Mouse (Mus musculus): ENCODE results near the gene Nprl2. TPM values are rescaled to one million over a fixed set of nuclear protein-coding genes. Genes with fewer than 3 reads are reported as not detected.

The Nprl2 gene
- 74.9 and 78.7 TPM in 2 replicates for polyA plus RNA-seq (2015; fragmentation: Nextera tagmentation; extraction: Ambion mirVana)

- Histone ChIP-seq H3K27ac (replicated peaks) (peak within 1 kb of the TSS; percentile 66), H3K4me3 (peak within 1 kb of the TSS; percentile 89), H3K27me3 (no peaks in the 10 kb centered on the region), H3K9ac (replicated peaks) (peak within 1 kb of the TSS; percentile 65), H3K9me3 (no peaks in the 10 kb centered on the region), H3K36me3 (peaks cover 46% of the 10 kb centered on the region), H3K4me2 (replicated peaks) (peak within 1 kb of the TSS; percentile 77), H3K4me1 (peaks cover 46% of the 10 kb centered on the region)
- peak; percentile 89 for ATAC-seq (replicated peaks)
- under 1% methylated on average over 46 of the region's 46 CpGs for WGBS
Measured at GRCm38 (mm10) chr9:107541474-107542351, at the start of gene Nprl2, which contains the start of gene Cyb561d2. Gene Nprl2 (plus strand): TSS chr9:107542226. Gene Cyb561d2 (minus strand): TSS chr9:107542193.

- Histone ChIP-seq H3K4me1 (no peaks in the 10 kb centered on the region), H3K27ac (replicated peaks) (no peak overlapping the region), H3K4me2 (replicated peaks) (no peak overlapping the region), H3K4me3 (no peak overlapping the region), H3K36me3 (no peaks in the 10 kb centered on the region), H3K9ac (replicated peaks) (no peak overlapping the region), H3K27me3 (no peaks in the 10 kb centered on the region), H3K9me3 (no peaks in the 10 kb centered on the region)
- WGBS, result 64% methylated on average over 1 of the region's 1 CpGs
- no peak for ATAC-seq (replicated peaks)
Measured at GRCm38 (mm10) chr9:107493511-107493910, 48.5 kb upstream of the Nprl2 start.

GRCm38 (mm10) chr9:107494238-107494637, 47.8 kb upstream of the Nprl2 start:
- no peak overlapping the region for H3K27ac ChIP-seq (replicated peaks)
- no peak overlapping the region for H3K4me3 ChIP-seq
- H3K4me1 ChIP-seq, result no peaks in the 10 kb centered on the region
- H3K9me3 ChIP-seq, result no peaks in the 10 kb centered on the region
- no peak; the same call in 1 of the 2 replicates for ATAC-seq (replicated peaks)
- H3K36me3 ChIP-seq, result no peaks in the 10 kb centered on the region
- no peak overlapping the region for H3K9ac ChIP-seq (replicated peaks)
- H3K4me2 ChIP-seq (replicated peaks), result no peak overlapping the region
- WGBS, result 29% methylated on average over 12 of the region's 12 CpGs
- H3K27me3 ChIP-seq, result no peaks in the 10 kb centered on the region

- 92% methylated on average over 3 of the region's 3 CpGs for WGBS
- Histone ChIP-seq H3K27me3 (no peaks in the 10 kb centered on the region), H3K36me3 (no peaks in the 10 kb centered on the region), H3K4me2 (replicated peaks) (no peak overlapping the region), H3K27ac (replicated peaks) (no peak overlapping the region), H3K4me3 (no peak overlapping the region), H3K4me1 (no peaks in the 10 kb centered on the region), H3K9me3 (no peaks in the 10 kb centered on the region), H3K9ac (replicated peaks) (no peak overlapping the region)
- ATAC-seq (replicated peaks), result no peak
Measured at GRCm38 (mm10) chr9:107496359-107496758, 45.7 kb upstream of the Nprl2 start.

- H3K4me3 ChIP-seq, result no peak overlapping the region
- no peak overlapping the region for H3K27ac ChIP-seq (replicated peaks)
- no peak overlapping the region for H3K9ac ChIP-seq (replicated peaks)
- no peaks in the 10 kb centered on the region for H3K9me3 ChIP-seq
- no peak overlapping the region for H3K4me2 ChIP-seq (replicated peaks)
- peaks cover 19% of the 10 kb centered on the region for H3K4me1 ChIP-seq
- ATAC-seq (replicated peaks), result no peak
- 94% methylated on average over 3 of the region's 3 CpGs for WGBS
- H3K27me3 ChIP-seq, result no peaks in the 10 kb centered on the region
- H3K36me3 ChIP-seq, result no peaks in the 10 kb centered on the region
Measured at GRCm38 (mm10) chr9:107500708-107501286, 41.2 kb upstream of the Nprl2 start.

GRCm38 (mm10) chr9:107502131-107502846, 39.7 kb upstream of the Nprl2 start:
- Histone ChIP-seq H3K9me3 (no peaks in the 10 kb centered on the region), H3K27me3 (no peaks in the 10 kb centered on the region), H3K27ac (replicated peaks) (no peak overlapping the region), H3K36me3 (no peaks in the 10 kb centered on the region), H3K4me1 (peaks cover 34% of the 10 kb centered on the region), H3K4me2 (replicated peaks) (no peak overlapping the region), H3K4me3 (no peak overlapping the region), H3K9ac (replicated peaks) (no peak overlapping the region)
- 79% methylated on average over 12 of the region's 12 CpGs for WGBS
- ATAC-seq (replicated peaks), result no peak

- WGBS, result 41% methylated on average over 19 of the region's 19 CpGs
- H3K9ac ChIP-seq (replicated peaks), result no peak overlapping the region
- H3K9me3 ChIP-seq, result no peaks in the 10 kb centered on the region
- H3K4me3 ChIP-seq, result no peak overlapping the region
- peaks cover 51% of the 10 kb centered on the region for H3K4me1 ChIP-seq
- no peaks in the 10 kb centered on the region for H3K36me3 ChIP-seq
- peak; percentile 21; the same call in 1 of the 2 replicates for ATAC-seq (replicated peaks)
- H3K27ac ChIP-seq (replicated peaks), result peak overlapping the region; percentile 67
- H3K4me2 ChIP-seq (replicated peaks), result no peak overlapping the region
- H3K27me3 ChIP-seq, result no peaks in the 10 kb centered on the region
Measured at GRCm38 (mm10) chr9:107504662-107505537, 37.1 kb upstream of the Nprl2 start.

DNA sequence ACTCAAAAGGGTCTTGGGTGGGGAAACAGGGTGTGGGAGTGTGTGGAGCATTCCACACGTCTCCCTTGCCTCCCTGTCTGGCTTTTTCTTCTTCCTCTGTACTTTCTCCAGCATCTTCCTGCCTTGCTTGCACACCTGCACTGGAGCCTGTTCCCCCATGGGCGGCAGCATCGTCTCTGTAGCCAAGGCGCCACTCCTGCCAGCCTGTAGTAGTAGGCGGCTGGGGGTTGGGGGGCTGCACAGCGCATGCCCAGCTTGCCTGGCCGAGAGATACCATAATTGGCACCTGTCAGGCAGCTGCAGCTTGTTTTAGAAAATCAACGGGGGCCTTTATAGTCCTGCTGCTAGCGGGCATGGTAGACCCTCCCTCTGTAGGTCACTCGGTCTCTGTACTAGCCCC, 33.8 kb upstream of the Nprl2 start:
- WGBS, result 34% methylated on average over 10 of the region's 10 CpGs
- H3K4me2 ChIP-seq (replicated peaks), result peak overlapping the region; percentile 18; the same call in 1 of the 2 replicates
- ATAC-seq (replicated peaks), result peak; percentile 49

GRCm38 (mm10) chr9:107510384-107511100, 31.5 kb upstream of the Nprl2 start:
- no peaks in the 10 kb centered on the region for H3K27me3 ChIP-seq
- H3K27ac ChIP-seq (replicated peaks), result no peak overlapping the region
- no peaks in the 10 kb centered on the region for H3K36me3 ChIP-seq
- no peak overlapping the region for H3K9ac ChIP-seq (replicated peaks)
- ATAC-seq (replicated peaks), result no peak
- no peak overlapping the region for H3K4me3 ChIP-seq
- peaks cover 51% of the 10 kb centered on the region for H3K4me1 ChIP-seq
- H3K4me2 ChIP-seq (replicated peaks), result no peak overlapping the region
- no peaks in the 10 kb centered on the region for H3K9me3 ChIP-seq
- WGBS, result 79% methylated on average over 14 of the region's 14 CpGs

More for the DNA sequence above, 33.8 kb upstream of the Nprl2 start:
- Histone ChIP-seq H3K9me3 (no peaks in the 10 kb centered on the region), H3K27me3 (no peaks in the 10 kb centered on the region), H3K9ac (replicated peaks) (no peak overlapping the region), H3K27ac (replicated peaks) (peak overlapping the region; percentile 70), H3K36me3 (no peaks in the 10 kb centered on the region), H3K4me1 (peaks cover 65% of the 10 kb centered on the region), H3K4me3 (no peak overlapping the region)

DNA sequence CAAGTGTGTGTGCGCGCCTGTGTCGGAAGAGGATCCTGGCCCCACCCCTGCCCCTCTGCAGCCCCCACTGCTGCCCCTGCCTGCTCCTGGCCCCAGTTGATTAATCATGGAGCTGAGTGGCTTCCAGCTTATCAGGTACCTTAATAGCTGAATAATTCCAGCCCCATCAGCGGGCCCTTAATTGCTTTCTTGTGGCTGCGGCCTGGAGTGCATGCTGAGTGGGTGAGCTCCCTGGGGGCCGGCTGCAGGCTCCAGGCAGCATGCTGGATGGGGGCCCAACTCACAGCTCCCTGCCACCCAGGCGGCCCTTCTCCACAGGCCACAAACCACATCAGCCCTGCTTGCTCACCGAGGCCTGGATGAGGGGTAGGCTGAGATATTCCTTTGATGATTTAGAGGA, 30.6 kb upstream of the Nprl2 start:
- ATAC-seq (replicated peaks), result no peak
- H3K36me3 ChIP-seq, result no peaks in the 10 kb centered on the region
- no peaks in the 10 kb centered on the region for H3K27me3 ChIP-seq
- WGBS, result 37% methylated on average over 8 of the region's 8 CpGs
- H3K9ac ChIP-seq (replicated peaks), result no peak overlapping the region
- H3K4me3 ChIP-seq, result no peak overlapping the region
- H3K9me3 ChIP-seq, result no peaks in the 10 kb centered on the region
- no peak overlapping the region for H3K4me2 ChIP-seq (replicated peaks)
- H3K27ac ChIP-seq (replicated peaks), result peak overlapping the region; percentile 19; the same call in 1 of the 2 replicates
- H3K4me1 ChIP-seq, result peaks cover 42% of the 10 kb centered on the region

GRCm38 (mm10) chr9:107512326-107512725, 29.7 kb upstream of the Nprl2 start:
- H3K9ac ChIP-seq (replicated peaks), result no peak overlapping the region
- H3K27me3 ChIP-seq, result no peaks in the 10 kb centered on the region
- WGBS, result 47% methylated on average over 16 of the region's 16 CpGs
- ATAC-seq (replicated peaks), result no peak
- H3K36me3 ChIP-seq, result no peaks in the 10 kb centered on the region
- H3K4me1 ChIP-seq, result peaks cover 33% of the 10 kb centered on the region
- no peaks in the 10 kb centered on the region for H3K9me3 ChIP-seq
- H3K4me3 ChIP-seq, result no peak overlapping the region
- peak overlapping the region; percentile 19; the same call in 1 of the 2 replicates for H3K27ac ChIP-seq (replicated peaks)
- no peak overlapping the region for H3K4me2 ChIP-seq (replicated peaks)

Data from forebrain, embryonic 15.5 days (tissue).